Mouse (Mus musculus) macrophage (primary cell): ENCODE results near the gene Kcnj8. TPM values are rescaled to one million over a fixed set of nuclear protein-coding genes. Genes with fewer than 3 reads are reported as not detected.

Experiments used
- H3K27ac ChIP-seq: fragments of 350-480 bp; formaldehyde crosslinking; 2 replicates; pipeline ENCODE4 v1.9.0; 2021
- H3K36me3 ChIP-seq: fragments of 350-480 bp; formaldehyde crosslinking; 2 replicates; pipeline ENCODE4 v1.9.0; 2021; ENCODE audit errors: inconsistent target
- H3K4me3 ChIP-seq: fragments of 350-480 bp; formaldehyde crosslinking; 2 replicates; pipeline ENCODE4 v1.9.0; 2021; ENCODE audit errors: inconsistent target
- H3K79me2 ChIP-seq: fragments of 350-480 bp; formaldehyde crosslinking; 2 replicates; pipeline ENCODE4 v1.9.0; 2021; ENCODE audit errors: inconsistent target
- WGBS: methylation state at CpG from one replicate; pipeline ENCODE4 v1.1.7; 2026; ENCODE audit warnings: inconsistent platforms; ENCODE audit not compliant: missing documents; 5-methylcytosine and 5-hydroxymethylcytosine counted together
- polyA plus RNA-seq: library from polyadenylated mRNA; stranded (reverse); fragments of 250-400 nt; gene quantifications from 3 replicates; pipeline ENCODE4 v1.2.4, GENCODE M21; 2018; ENCODE audit warnings: inconsistent platforms

Gene Kcnj8
- polyA plus RNA-seq, 1 experiment from 2014 or later: not detected

GRCm38 (mm10) chr6:142564746-142565145 lies 6.7 kb downstream of the Kcnj8 start:
- Histone ChIP-seq H3K4me3 (no peak overlapping the region), H3K36me3 (no peaks in the 10 kb centered on the region), H3K79me2 (no peaks in the 10 kb centered on the region), H3K27ac (no peak overlapping the region)
- 93% methylated on average over 3 of the region's 3 CpGs for WGBS

- Histone ChIP-seq H3K4me3 (no peak overlapping the region), H3K27ac (no peak overlapping the region), H3K36me3 (no peaks in the 10 kb centered on the region), H3K79me2 (no peaks in the 10 kb centered on the region)
- 27% methylated on average over 1 of the region's 1 CpGs for WGBS
Observed at GRCm38 (mm10) chr6:142561151-142561550, 10.3 kb downstream of the Kcnj8 start.

- H3K79me2 ChIP-seq: no peaks in the 10 kb centered on the region
- no peak overlapping the region for H3K27ac ChIP-seq
- no peaks in the 10 kb centered on the region for H3K36me3 ChIP-seq
- WGBS: 72% methylated on average over 10 of the region's 10 CpGs
- H3K4me3 ChIP-seq: no peak overlapping the region
Observed at GRCm38 (mm10) chr6:142558772-142559679, 12.4 kb downstream of the Kcnj8 start.

GRCm38 (mm10) chr6:142558076-142558475 lies 13.3 kb downstream of the Kcnj8 start:
- H3K27ac ChIP-seq: no peak overlapping the region
- 81% methylated on average over 10 of the region's 10 CpGs for WGBS
- H3K4me3 ChIP-seq: no peak overlapping the region
- no peaks in the 10 kb centered on the region for H3K36me3 ChIP-seq
- no peaks in the 10 kb centered on the region for H3K79me2 ChIP-seq

DNA sequence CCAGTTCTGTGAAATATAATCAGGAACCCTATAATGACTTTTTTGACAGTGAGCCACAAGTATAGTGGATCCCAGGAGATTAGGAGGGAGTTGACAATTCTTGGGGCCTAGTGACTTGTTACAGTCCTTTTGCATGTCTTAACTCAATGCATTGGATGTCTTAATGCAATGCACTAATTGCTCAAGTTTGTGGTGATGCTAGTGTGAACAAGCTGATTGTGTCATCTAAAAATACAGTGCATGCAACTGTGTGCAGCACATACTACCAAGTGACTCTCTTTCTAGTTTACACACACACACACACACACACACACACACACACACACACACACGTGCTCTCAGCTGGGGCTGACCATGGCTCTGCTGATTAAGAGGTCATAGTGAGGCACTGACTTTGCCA lies 15.4 kb downstream of the Kcnj8 start:
- Histone ChIP-seq H3K27ac (no peak overlapping the region), H3K79me2 (no peaks in the 10 kb centered on the region), H3K4me3 (no peak overlapping the region), H3K36me3 (no peaks in the 10 kb centered on the region)
- WGBS: 83% methylated on average over 1 of the region's 1 CpGs

- H3K27ac ChIP-seq: no peak overlapping the region
- WGBS: 93% methylated on average over 4 of the region's 4 CpGs
- no peaks in the 10 kb centered on the region for H3K36me3 ChIP-seq
- no peaks in the 10 kb centered on the region for H3K79me2 ChIP-seq
- no peak overlapping the region for H3K4me3 ChIP-seq
Observed at GRCm38 (mm10) chr6:142551482-142551881, 19.9 kb downstream of the Kcnj8 start.

- Histone ChIP-seq H3K79me2 (no peaks in the 10 kb centered on the region), H3K36me3 (no peaks in the 10 kb centered on the region), H3K27ac (no peak overlapping the region), H3K4me3 (no peak overlapping the region)
- 71% methylated on average over 4 of the region's 4 CpGs for WGBS
Observed at GRCm38 (mm10) chr6:142550871-142551270, 20.5 kb downstream of the Kcnj8 start.

- Histone ChIP-seq H3K79me2 (no peaks in the 10 kb centered on the region), H3K27ac (no peak overlapping the region), H3K4me3 (no peak overlapping the region), H3K36me3 (no peaks in the 10 kb centered on the region)
- 85% methylated on average over 2 of the region's 2 CpGs for WGBS
Observed at GRCm38 (mm10) chr6:142548377-142548776, 23.0 kb downstream of the Kcnj8 start.

GRCm38 (mm10) chr6:142545132-142545531 lies 26.3 kb downstream of the Kcnj8 start:
- Histone ChIP-seq H3K27ac (no peak overlapping the region), H3K4me3 (no peak overlapping the region), H3K36me3 (no peaks in the 10 kb centered on the region), H3K79me2 (no peaks in the 10 kb centered on the region)
- 49% methylated on average over 14 of the region's 14 CpGs for WGBS

DNA sequence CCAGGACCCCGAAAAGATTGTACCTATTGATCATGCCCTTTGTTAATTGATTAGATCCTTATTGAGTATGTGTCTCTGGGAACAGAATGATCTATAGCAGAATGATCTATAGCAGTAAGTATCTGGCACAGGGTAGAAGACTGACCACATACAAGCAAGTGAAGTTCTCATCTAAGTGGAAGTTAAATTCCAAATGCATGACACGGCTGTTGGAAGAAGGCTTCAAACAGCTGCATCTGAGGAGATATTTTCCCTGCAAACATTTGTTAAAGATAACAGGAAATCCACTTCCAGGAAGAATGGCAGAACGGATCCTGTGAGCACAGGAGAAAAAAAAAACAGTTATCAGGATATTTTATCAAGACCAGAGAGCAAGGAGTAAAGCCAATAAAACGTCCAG lies 27.8 kb downstream of the Kcnj8 start:
- no peaks in the 10 kb centered on the region for H3K79me2 ChIP-seq
- H3K27ac ChIP-seq: no peak overlapping the region
- H3K4me3 ChIP-seq: no peak overlapping the region
- 89% methylated on average over 4 of the region's 4 CpGs for WGBS
- H3K36me3 ChIP-seq: no peaks in the 10 kb centered on the region

- WGBS: 95% methylated on average over 6 of the region's 6 CpGs
- no peak overlapping the region for H3K27ac ChIP-seq
- no peak overlapping the region for H3K4me3 ChIP-seq
- H3K36me3 ChIP-seq: no peaks in the 10 kb centered on the region
- no peaks in the 10 kb centered on the region for H3K79me2 ChIP-seq
Observed at GRCm38 (mm10) chr6:142542800-142543175, 28.6 kb downstream of the Kcnj8 start.

DNA sequence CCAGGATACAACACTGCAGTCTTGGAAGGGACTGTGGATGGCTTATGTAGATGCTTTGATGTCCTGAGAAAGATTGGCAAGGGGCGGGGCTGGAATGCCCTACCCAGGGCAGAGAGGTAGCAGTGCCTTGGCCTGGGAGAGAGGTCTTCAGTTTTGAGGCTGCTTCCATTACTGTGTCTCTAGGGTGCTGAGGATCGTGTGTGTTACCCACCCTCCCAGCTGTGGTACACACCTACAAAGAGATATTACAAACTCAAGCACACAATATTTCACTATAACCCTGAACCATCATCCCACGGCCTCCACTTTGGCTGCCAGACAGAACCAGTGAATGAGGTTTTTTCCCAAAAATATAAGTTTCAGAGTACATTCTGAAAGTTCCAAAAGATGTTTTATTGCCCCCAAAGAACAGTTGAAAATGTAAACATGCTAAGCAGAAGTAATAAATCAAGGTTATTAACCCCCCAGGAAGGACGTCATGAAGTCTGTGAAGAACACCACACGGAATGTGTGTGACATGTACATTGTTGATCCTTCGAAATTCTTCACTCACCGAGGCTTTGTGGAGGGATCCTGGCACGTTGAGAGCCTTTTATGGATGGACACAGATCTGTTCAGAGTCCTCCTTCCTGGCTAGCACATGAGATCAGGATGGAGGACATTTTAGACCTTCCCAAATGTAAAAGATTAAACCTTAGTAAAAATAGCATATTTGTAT lies 29.2 kb downstream of the Kcnj8 start:
- Histone ChIP-seq H3K79me2 (no peaks in the 10 kb centered on the region), H3K27ac (no peak overlapping the region), H3K4me3 (no peak overlapping the region), H3K36me3 (no peaks in the 10 kb centered on the region)
- 74% methylated on average over 8 of the region's 8 CpGs for WGBS

DNA sequence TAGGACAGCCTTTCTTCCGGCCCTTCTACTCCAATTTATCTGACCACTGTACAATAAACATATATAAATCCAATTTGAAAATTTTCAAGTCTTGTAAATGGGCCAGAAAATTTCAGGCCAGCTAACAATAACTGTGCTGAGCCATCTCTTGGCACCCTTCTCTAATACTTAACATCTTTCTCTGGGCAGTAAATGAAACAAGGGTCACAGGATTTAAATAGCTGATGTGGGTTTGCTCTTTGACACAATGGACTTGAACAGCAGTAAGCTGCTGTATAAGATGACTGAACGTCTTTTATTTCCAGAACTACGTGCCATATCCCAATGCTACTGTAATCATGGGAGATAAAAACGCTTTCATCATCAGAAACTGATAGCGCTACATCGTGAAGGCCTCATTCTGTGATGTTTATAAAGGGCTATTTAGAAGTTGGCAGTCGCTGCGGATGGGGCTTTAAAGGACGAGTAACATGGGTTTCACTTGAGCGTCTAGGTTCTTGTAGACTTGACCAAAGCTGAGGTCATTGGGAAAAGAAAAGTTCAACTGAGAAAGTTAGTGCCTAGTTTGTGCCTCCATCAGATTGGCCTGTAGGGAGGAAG lies 30.8 kb downstream of the Kcnj8 start:
- Histone ChIP-seq H3K79me2 (no peaks in the 10 kb centered on the region), H3K27ac (no peak overlapping the region), H3K4me3 (no peak overlapping the region), H3K36me3 (no peaks in the 10 kb centered on the region)
- 94% methylated on average over 9 of the region's 10 CpGs for WGBS

DNA sequence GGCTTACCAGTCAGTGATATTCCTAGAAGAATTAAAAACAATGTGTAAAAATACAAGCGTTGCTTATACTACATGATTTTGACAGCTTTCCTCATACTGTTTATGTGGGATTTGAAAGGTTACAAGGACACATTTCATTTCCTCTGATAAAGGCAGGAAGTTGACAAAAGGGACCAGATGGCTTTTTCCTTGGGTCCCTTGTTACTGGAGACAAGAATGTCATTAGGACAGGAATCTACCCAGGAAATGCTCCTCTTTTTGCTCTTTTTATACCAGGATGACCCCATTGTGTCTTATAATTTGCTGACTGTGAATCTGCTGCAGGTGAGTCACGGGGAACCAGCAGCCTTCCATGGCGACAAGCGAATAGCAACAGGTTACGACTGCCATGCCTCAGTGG lies 31.3 kb downstream of the Kcnj8 start:
- WGBS: 92% methylated on average over 5 of the region's 5 CpGs
- Histone ChIP-seq H3K27ac (no peak overlapping the region), H3K36me3 (no peaks in the 10 kb centered on the region), H3K4me3 (no peak overlapping the region), H3K79me2 (no peaks in the 10 kb centered on the region)

DNA sequence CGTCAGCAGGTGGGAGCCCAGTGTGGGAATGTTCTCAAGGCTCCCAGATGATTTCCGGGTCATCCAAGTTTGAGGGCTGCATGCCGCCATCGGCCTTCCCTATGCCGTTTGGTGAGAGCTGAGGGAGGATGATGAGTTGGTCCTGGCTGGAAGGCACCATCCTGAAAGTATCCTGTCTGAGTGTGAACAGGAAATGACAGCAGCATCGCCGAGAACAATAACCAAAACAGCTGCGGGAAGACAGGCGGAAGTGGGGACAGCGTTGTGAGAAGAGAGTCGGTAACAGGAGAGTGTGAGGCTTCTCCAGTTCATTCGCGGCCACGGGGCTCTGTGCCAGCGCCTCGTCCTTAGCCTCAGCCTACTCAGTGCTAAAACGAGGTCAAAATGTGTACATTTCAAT lies 32.9 kb downstream of the Kcnj8 start:
- 55% methylated on average over 16 of the region's 17 CpGs for WGBS
- Histone ChIP-seq H3K4me3 (no peak overlapping the region), H3K27ac (no peak overlapping the region), H3K36me3 (no peaks in the 10 kb centered on the region), H3K79me2 (no peaks in the 10 kb centered on the region)
